Mouse (Mus musculus) lung, adult 2 months (tissue): Measurements from ENCODE around the gene Parp6.

Experiments used
- CTCF ChIP-seq: fragments of 200-500 bp; IDR thresholded peaks from 2 replicates; pipeline ENCODE4 v1.5.1; 2011; ENCODE audit warnings: mild to moderate bottlenecking, low read length, control low read depth; ENCODE audit not compliant: insufficient read depth
- POLR2A ChIP-seq: fragments of 200-500 bp; IDR thresholded peaks from 2 replicates; pipeline ENCODE4 v1.6.1; 2011; ENCODE audit warnings: low read depth, mild to moderate bottlenecking, control low read depth, low read length, borderline replicate concordance; ENCODE audit errors: extremely low read depth

DNA sequence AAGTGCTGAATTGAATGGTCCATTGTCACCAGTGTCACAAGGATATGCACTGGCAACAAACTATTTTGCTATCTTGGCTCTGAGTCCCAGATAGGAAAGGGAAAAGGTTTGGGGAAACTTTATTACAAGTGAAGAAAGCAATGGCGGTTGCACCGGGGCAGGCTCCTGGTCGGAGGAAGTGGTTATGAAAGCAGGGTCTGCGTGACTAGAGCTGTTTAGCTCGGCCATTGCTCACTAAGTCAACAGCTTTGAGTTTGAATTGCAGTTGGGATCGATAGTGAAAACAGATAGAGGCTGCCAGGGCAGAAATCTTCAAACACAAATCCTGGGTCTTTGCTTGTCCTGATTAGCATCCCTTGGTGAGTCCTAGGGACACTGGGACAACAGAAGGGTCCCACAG, 50.8 kb downstream of the Parp6 start:
- TF ChIP-seq CTCF (no peak), POLR2A (no peak)
